Mouse (Mus musculus) effector memory CD4-positive, alpha-beta T cell, adult 7 months (primary cell): ENCODE results near the gene U2surp. TPM values are rescaled to one million over a fixed set of nuclear protein-coding genes. Genes with fewer than 3 reads are reported as not detected.

ENCODE experiments used
- polyA plus RNA-seq: library from polyadenylated mRNA; unstranded; fragments of 100-300 nt; shearing (Covaris generic); gene quantifications from one replicate; pipeline ENCODE4 v1.2.1, GENCODE M21; 2017

U2surp gene
- 149 TPM for polyA plus RNA-seq

GRCm38 (mm10) chr9:95511472-95512330 lies at the start of gene U2surp:
TSS of gene U2surp (minus strand) at chr9:95511996.

GRCm38 (mm10) chr9:95559059-95559935 lies 47.5 kb upstream of the U2surp start, which contains the start of gene Paqr9:
TSS of gene Paqr9 (plus strand) at chr9:95559657.

Other genes with a start within 250 kb of the U2surp start
- gene Chst2, start 105.3 kb downstream of the U2surp start, polyA plus RNA-seq: 1.7 TPM
- gene Paqr9, start 47.7 kb upstream of the U2surp start, polyA plus RNA-seq: not detected
- 0.26 TPM for gene Pcolce2, start 125.6 kb upstream of the U2surp start, polyA plus RNA-seq
- 3.2 TPM for gene Trpc1, start 238.4 kb upstream of the U2surp start, polyA plus RNA-seq